Mouse (Mus musculus) embryonic fibroblast, embryonic 13.5 days (primary cell): ENCODE results near the gene Gpr171.

Experiments used
- CTCF ChIP-seq: IDR thresholded peaks from 2 replicates; pipeline ENCODE4 v1.5.1; 2011; ENCODE audit warnings: mild to moderate bottlenecking, control low read depth, low read length, moderate library complexity, borderline replicate concordance; ENCODE audit not compliant: insufficient read depth
- POLR2A ChIP-seq: IDR thresholded peaks from 2 replicates; pipeline ENCODE4 v1.6.1; 2011; ENCODE audit warnings: low read depth, mild to moderate bottlenecking, control low read depth, low read length, moderate library complexity

DNA sequence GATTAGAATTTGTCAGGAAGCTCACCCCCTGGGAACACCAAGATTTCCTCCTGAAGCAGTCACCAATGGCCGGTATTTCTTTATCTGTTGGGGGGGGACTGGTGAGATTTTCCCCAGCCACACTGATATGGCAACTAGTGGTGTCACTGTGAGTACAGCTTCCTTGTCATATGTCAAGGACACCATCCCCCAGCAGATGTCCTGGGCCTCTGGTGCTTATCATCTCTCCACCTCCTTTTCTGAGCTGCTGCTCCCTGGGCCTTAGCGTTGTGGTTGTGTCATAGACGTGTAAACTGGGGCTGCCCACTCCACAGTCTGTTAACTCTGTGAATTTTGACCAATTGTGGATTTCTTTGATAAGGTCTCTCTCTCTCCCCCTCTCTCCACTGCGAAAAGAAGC is 2.8 kb upstream of the Gpr171 start:
- TF ChIP-seq POLR2A (no peak), CTCF (no peak)
